Mouse (Mus musculus) MEL (cell line): Measurements from ENCODE around the gene Sorcs2. TPM values are rescaled to one million over a fixed set of nuclear protein-coding genes. Genes with fewer than 3 reads are reported as not detected.

Source experiments
- DNase-seq: peaks from one replicate; pipeline ENCODE4 v3.0.0; 2011; ENCODE audit warnings: low read depth, low spot score
- H3K27ac ChIP-seq: 2 replicates; pipeline ENCODE4 v1.5.1; 2012; ENCODE audit warnings: low read depth, mild to moderate bottlenecking, control low read depth, low read length, moderate library complexity; ENCODE audit not compliant: control insufficient read depth
- H3K27me3 ChIP-seq, 2 experiments: fragments of 150-350 bp in 1 of 2; sonication (generic) in 1 of 2; 2 replicates each; pipeline ENCODE4 v1.6.1; 2012; ENCODE audit warnings: low read length in 2 of 2, mild to moderate bottlenecking in 2 of 2, improper control_type of control experiment in 1 of 2, moderate library complexity in 1 of 2; ENCODE audit not compliant: insufficient read depth in 2 of 2, control insufficient read depth in 1 of 2
- H3K36me3 ChIP-seq, 2 experiments: 2 replicates each; pipeline ENCODE4 v1.6.1; 2012 to 2014; ENCODE audit warnings: low read length in 2 of 2, improper control_type of control experiment in 1 of 2, inconsistent platforms in 1 of 2, mild to moderate bottlenecking in 1 of 2; ENCODE audit not compliant: insufficient read depth in 2 of 2, control insufficient read depth in 1 of 2
- H3K4me1 ChIP-seq, 2 experiments: fragments of 150-350 bp in 1 of 2; sonication (generic) in 1 of 2; 2 replicates each; pipeline ENCODE4 v1.6.1; 2012; ENCODE audit warnings: low read length in 2 of 2, improper control_type of control experiment in 1 of 2, mild to moderate bottlenecking in 1 of 2; ENCODE audit not compliant: insufficient read depth in 2 of 2, control insufficient read depth in 1 of 2
- H3K4me3 ChIP-seq, 2 experiments: fragments of 150-350 bp in 1 of 2; sonication (generic) in 1 of 2; 2 replicates each; pipeline ENCODE4 v1.5.1; 2012; ENCODE audit warnings: low read depth in 2 of 2, low read length in 2 of 2, mild to moderate bottlenecking in 2 of 2, moderate library complexity in 2 of 2, control low read depth in 1 of 2, improper control_type of control experiment in 1 of 2; ENCODE audit not compliant: control insufficient read depth in 1 of 2, insufficient read depth in 1 of 2
- H3K79me2 ChIP-seq: 2 replicates; pipeline ENCODE4 v1.6.1; 2012; ENCODE audit warnings: mild to moderate bottlenecking, low read length, moderate library complexity; ENCODE audit not compliant: control insufficient read depth, poor library complexity, insufficient read depth
- H3K9ac ChIP-seq: 2 replicates; pipeline ENCODE4 v1.6.1; 2012; ENCODE audit warnings: low read depth, mild to moderate bottlenecking, control low read depth, low read length, moderate library complexity; ENCODE audit not compliant: control insufficient read depth, poor library complexity, severe bottlenecking
- H3K9me3 ChIP-seq: fragments of 150-350 bp; sonication (generic); replicated peaks from 2 replicates; pipeline ENCODE4 v1.6.1; 2012; ENCODE audit warnings: mild to moderate bottlenecking, low read length, improper control_type of control experiment, moderate library complexity; ENCODE audit not compliant: insufficient read depth
- BHLHE40 ChIP-seq: IDR thresholded peaks from 2 replicates; pipeline ENCODE4 v1.6.1; 2012; ENCODE audit warnings: low read depth, mild to moderate bottlenecking, inconsistent platforms, low read length, improper control_type of control experiment, borderline replicate concordance
- CHD1 ChIP-seq: IDR thresholded peaks from 2 replicates; pipeline ENCODE4 v1.6.1; 2012; ENCODE audit warnings: low read depth, mild to moderate bottlenecking, inconsistent platforms, low read length, improper control_type of control experiment
- CHD2 ChIP-seq: IDR thresholded peaks from 2 replicates; pipeline ENCODE4 v1.6.1; 2011; ENCODE audit warnings: low read length, improper control_type of control experiment
- CTCF ChIP-seq, 3 experiments: IDR thresholded peaks in 2 of 3; conservative IDR thresholded peaks in 1 of 3; 2 replicates each; pipeline ENCODE4 v1.5.1; 2011 to 2012; ENCODE audit warnings: low read length in 3 of 3, low read depth in 2 of 3, mild to moderate bottlenecking in 2 of 3, improper control_type of control experiment in 1 of 3, inconsistent platforms in 1 of 3, mixed read lengths in 1 of 3, moderate library complexity in 1 of 3; ENCODE audit not compliant: control insufficient read depth in 1 of 3, insufficient read depth in 1 of 3, poor library complexity in 1 of 3, severe bottlenecking in 1 of 3
- E2F4 ChIP-seq: IDR thresholded peaks from 2 replicates; pipeline ENCODE4 v1.6.1; 2011; ENCODE audit warnings: low read depth, low read length, improper control_type of control experiment, borderline replicate concordance
- ELF1 ChIP-seq: IDR thresholded peaks from 2 replicates; pipeline ENCODE4 v1.6.1; 2014; ENCODE audit warnings: low read depth, mild to moderate bottlenecking, inconsistent platforms, low read length, improper control_type of control experiment, moderate library complexity
- EP300 ChIP-seq, 2 experiments: IDR thresholded peaks; 2 replicates each; pipeline ENCODE4 v1.6.1; 2011; ENCODE audit warnings: improper control_type of control experiment in 2 of 2, low read length in 2 of 2, low read depth in 1 of 2, mild to moderate bottlenecking in 1 of 2
- GABPA ChIP-seq: IDR thresholded peaks from 2 replicates; pipeline ENCODE4 v1.6.1; 2012; ENCODE audit warnings: low read depth, mild to moderate bottlenecking, inconsistent platforms, low read length, improper control_type of control experiment, moderate library complexity
- GATA1 ChIP-seq: IDR thresholded peaks from 2 replicates; pipeline ENCODE4 v1.6.1; 2011; ENCODE audit warnings: low read depth, low read length, improper control_type of control experiment
- HCFC1 ChIP-seq: IDR thresholded peaks from 2 replicates; pipeline ENCODE4 v1.6.1; 2012; ENCODE audit warnings: low read depth, mild to moderate bottlenecking, inconsistent platforms, low read length, improper control_type of control experiment, moderate library complexity
- JUND ChIP-seq: IDR thresholded peaks from 2 replicates; pipeline ENCODE4 v1.6.1; 2011; ENCODE audit warnings: low read depth, mild to moderate bottlenecking, improper control_type of control experiment, low read length
- KAT2A ChIP-seq: conservative IDR thresholded peaks from 2 replicates; pipeline ENCODE4 v1.6.1; 2012; ENCODE audit warnings: low read depth, low read length, improper control_type of control experiment, inconsistent platforms
- MAZ ChIP-seq: IDR thresholded peaks from 2 replicates; pipeline ENCODE4 v1.6.1; 2012; ENCODE audit warnings: low read depth, mild to moderate bottlenecking, inconsistent platforms, low read length, improper control_type of control experiment
- MEF2A ChIP-seq: IDR thresholded peaks from 2 replicates; pipeline ENCODE4 v1.6.1; 2014; ENCODE audit warnings: low read depth, mild to moderate bottlenecking, inconsistent platforms, low read length, improper control_type of control experiment; ENCODE audit not compliant: poor library complexity, insufficient replicate concordance, severe bottlenecking; ENCODE audit errors: extremely low read depth
- MXI1 ChIP-seq: IDR thresholded peaks from 2 replicates; pipeline ENCODE4 v1.6.1; 2011; ENCODE audit warnings: mild to moderate bottlenecking, low read depth, low read length, improper control_type of control experiment
- MYB ChIP-seq: IDR thresholded peaks from 2 replicates; pipeline ENCODE4 v1.6.1; 2011; ENCODE audit warnings: mild to moderate bottlenecking, low read depth, low read length, improper control_type of control experiment
- MYC ChIP-seq: IDR thresholded peaks from 2 replicates; pipeline ENCODE4 v1.6.1; 2011; ENCODE audit warnings: low read depth, mild to moderate bottlenecking, low read length, improper control_type of control experiment, moderate library complexity
- NELFE ChIP-seq: IDR thresholded peaks from 2 replicates; pipeline ENCODE4 v1.6.1; 2011; ENCODE audit warnings: low read depth, low read length, improper control_type of control experiment
- NRF1 ChIP-seq: IDR thresholded peaks from 2 replicates; pipeline ENCODE4 v1.6.1; 2014; ENCODE audit warnings: low read depth, mild to moderate bottlenecking, inconsistent platforms, low read length, improper control_type of control experiment, moderate library complexity; ENCODE audit not compliant: poor library complexity, insufficient read depth, severe bottlenecking
- POLR2A ChIP-seq, 2 experiments: IDR thresholded peaks; 2 replicates each; pipeline ENCODE4 v1.6.1; 2011 to 2012; ENCODE audit warnings: low read length in 2 of 2, mild to moderate bottlenecking in 2 of 2, control low read depth in 1 of 2, improper control_type of control experiment in 1 of 2, low read depth in 1 of 2, moderate library complexity in 1 of 2; ENCODE audit not compliant: control insufficient read depth in 1 of 2, insufficient read depth in 1 of 2, poor library complexity in 1 of 2
- POLR2AphosphoS5 ChIP-seq: IDR thresholded peaks from 2 replicates; pipeline ENCODE4 v1.6.1; 2012; ENCODE audit warnings: low read depth, borderline replicate concordance, mild to moderate bottlenecking, inconsistent platforms, low read length, moderate library complexity, mixed read lengths
- SIN3A ChIP-seq: IDR thresholded peaks from 2 replicates; pipeline ENCODE4 v1.6.1; 2012; ENCODE audit warnings: low read length, improper control_type of control experiment, inconsistent platforms
- SMC3 ChIP-seq: IDR thresholded peaks from 2 replicates; pipeline ENCODE4 v1.6.1; 2011; ENCODE audit warnings: low read depth, low read length, improper control_type of control experiment
- TAL1 ChIP-seq: IDR thresholded peaks from 2 replicates; pipeline ENCODE4 v1.6.1; 2012; ENCODE audit warnings: mild to moderate bottlenecking, inconsistent platforms, low read length, moderate library complexity, mixed read lengths
- TBP ChIP-seq: IDR thresholded peaks from 2 replicates; pipeline ENCODE4 v1.8.0; 2011; ENCODE audit warnings: low read depth, low read length, improper control_type of control experiment
- TCF12 ChIP-seq: IDR thresholded peaks from 2 replicates; pipeline ENCODE4 v1.6.1; 2014; ENCODE audit warnings: low read depth, mild to moderate bottlenecking, inconsistent platforms, low read length, improper control_type of control experiment, moderate library complexity
- UBTF ChIP-seq: IDR thresholded peaks from 2 replicates; pipeline ENCODE4 v1.6.1; 2012; ENCODE audit warnings: low read depth, mild to moderate bottlenecking, inconsistent platforms, low read length, improper control_type of control experiment, moderate library complexity, borderline replicate concordance; ENCODE audit not compliant: insufficient read depth
- USF2 ChIP-seq, 2 experiments: IDR thresholded peaks; 2 replicates each; pipeline ENCODE4 v1.6.1; 2011 to 2012; ENCODE audit warnings: improper control_type of control experiment in 2 of 2, low read length in 2 of 2, borderline replicate concordance in 1 of 2, inconsistent platforms in 1 of 2, low read depth in 1 of 2, mild to moderate bottlenecking in 1 of 2; ENCODE audit not compliant: insufficient read depth in 1 of 2
- ZKSCAN1 ChIP-seq: IDR thresholded peaks from 2 replicates; pipeline ENCODE4 v1.6.1; 2012; ENCODE audit warnings: low read depth, mild to moderate bottlenecking, inconsistent platforms, low read length, improper control_type of control experiment, moderate library complexity
- ZMIZ1 ChIP-seq: IDR thresholded peaks from 2 replicates; pipeline ENCODE4 v1.6.1; 2012; ENCODE audit warnings: low read depth, mild to moderate bottlenecking, inconsistent platforms, low read length, improper control_type of control experiment, moderate library complexity
- ZNF384 ChIP-seq: IDR thresholded peaks from 2 replicates; pipeline ENCODE4 v1.6.1; 2012; ENCODE audit warnings: low read depth, mild to moderate bottlenecking, inconsistent platforms, low read length, improper control_type of control experiment
- polyA plus RNA-seq, 2 experiments: library from polyadenylated mRNA; stranded (reverse) in 1 of 2; unstranded in 1 of 2; fragments of >175 nt in 1 of 2; fragments of >200 nt in 1 of 2; gene quantifications; 2 replicates each; pipeline versions ENCODE4 v1.2.1 to v1.2.4; 2012; ENCODE audit warnings: low replicate concordance in 2 of 2, low read depth in 1 of 2; ENCODE audit not compliant: insufficient read length in 2 of 2, insufficient read depth in 1 of 2, missing spikeins in 1 of 2
- total RNA-seq: library from RNA; depleted of rRNA; stranded (reverse); fragments of 300-350 nt; gene quantifications from 2 replicates; pipeline ENCODE4 v1.2.3, GENCODE M21; 2012

Sorcs2 gene
- total and polyA plus RNA-seq, 3 experiments: not detected

- no peak overlapping the region for H3K9ac ChIP-seq
- TF ChIP-seq TBP: no peak
- no peak for TF ChIP-seq GABPA
- no peak for TF ChIP-seq E2F4
- TF ChIP-seq POLR2A (IDR thresholded peaks at IDR 0.05; ENCODE audit: control insufficient read depth in 1 of 2, insufficient read depth in 1 of 2, low read depth in 1 of 2, low read length in 2 of 2, poor library complexity in 1 of 2): no peak
- TF ChIP-seq MYB: no peak
- no peak for TF ChIP-seq UBTF
- TF ChIP-seq MYC: no peak
- TF ChIP-seq TAL1: no peak
- TF ChIP-seq MXI1: no peak
- TF ChIP-seq NELFE: no peak
- TF ChIP-seq TCF12: no peak
- no peak for TF ChIP-seq NRF1
- no peak for TF ChIP-seq SMC3
- no peak for TF ChIP-seq ELF1
- TF ChIP-seq CHD2: no peak
- TF ChIP-seq HCFC1: no peak
- TF ChIP-seq CTCF (IDR thresholded peaks at IDR 0.05 in 2 of 3, conservative IDR thresholded peaks at IDR 0.05 in 1 of 3; ENCODE audit: control insufficient read depth in 1 of 3, insufficient read depth in 1 of 3, low read depth in 2 of 3, low read length in 3 of 3, poor library complexity in 1 of 3, severe bottlenecking in 1 of 3): no peak
- no peak for TF ChIP-seq SIN3A
- TF ChIP-seq MEF2A: no peak
- no peak for TF ChIP-seq POLR2AphosphoS5
- no peak for DNase-seq
- H3K4me3 ChIP-seq: no peak overlapping the region
- no peaks in the 10 kb centered on the region for H3K36me3 ChIP-seq
- no peak overlapping the region for H3K27ac ChIP-seq
- no peaks in the 10 kb centered on the region for H3K9me3 ChIP-seq
- no peaks in the 10 kb centered on the region for H3K79me2 ChIP-seq
- no peaks in the 10 kb centered on the region for H3K27me3 ChIP-seq
- no peaks in the 10 kb centered on the region for H3K4me1 ChIP-seq
Measured at GRCm38 (mm10) chr5:36339283-36339682, 58.7 kb downstream of the Sorcs2 start.

- H3K9me3 ChIP-seq: no peaks in the 10 kb centered on the region
- no peaks in the 10 kb centered on the region for H3K4me1 ChIP-seq
- H3K36me3 ChIP-seq: no peaks in the 10 kb centered on the region
- H3K27ac ChIP-seq: no peak overlapping the region
- no peaks in the 10 kb centered on the region for H3K27me3 ChIP-seq
- no peak for DNase-seq
- H3K79me2 ChIP-seq: no peaks in the 10 kb centered on the region
- H3K9ac ChIP-seq: no peak overlapping the region
- no peak overlapping the region for H3K4me3 ChIP-seq
- TF ChIP-seq BHLHE40 (no peak), ZNF384 (no peak), ZKSCAN1 (no peak), GATA1 (no peak), USF2 (IDR thresholded peaks at IDR 0.05; ENCODE audit: borderline replicate concordance in 1 of 2, insufficient read depth in 1 of 2, low read depth in 1 of 2, low read length in 2 of 2) (no peak), JUND (no peak), ELF1 (no peak), ZMIZ1 (no peak), CTCF (IDR thresholded peaks at IDR 0.05 in 2 of 3, conservative IDR thresholded peaks at IDR 0.05 in 1 of 3; ENCODE audit: control insufficient read depth in 1 of 3, insufficient read depth in 1 of 3, low read depth in 2 of 3, low read length in 3 of 3, poor library complexity in 1 of 3, severe bottlenecking in 1 of 3) (no peak), MYB (no peak), KAT2A (no peak), MAZ (no peak), MYC (no peak), EP300 (IDR thresholded peaks at IDR 0.05; ENCODE audit: low read depth in 1 of 2, low read length in 2 of 2) (no peak), HCFC1 (no peak), CHD1 (no peak), NRF1 (no peak), TBP (no peak), SIN3A (no peak)
Measured at GRCm38 (mm10) chr5:36336252-36336651, 61.7 kb downstream of the Sorcs2 start.
